In the genomic region with DNA sequence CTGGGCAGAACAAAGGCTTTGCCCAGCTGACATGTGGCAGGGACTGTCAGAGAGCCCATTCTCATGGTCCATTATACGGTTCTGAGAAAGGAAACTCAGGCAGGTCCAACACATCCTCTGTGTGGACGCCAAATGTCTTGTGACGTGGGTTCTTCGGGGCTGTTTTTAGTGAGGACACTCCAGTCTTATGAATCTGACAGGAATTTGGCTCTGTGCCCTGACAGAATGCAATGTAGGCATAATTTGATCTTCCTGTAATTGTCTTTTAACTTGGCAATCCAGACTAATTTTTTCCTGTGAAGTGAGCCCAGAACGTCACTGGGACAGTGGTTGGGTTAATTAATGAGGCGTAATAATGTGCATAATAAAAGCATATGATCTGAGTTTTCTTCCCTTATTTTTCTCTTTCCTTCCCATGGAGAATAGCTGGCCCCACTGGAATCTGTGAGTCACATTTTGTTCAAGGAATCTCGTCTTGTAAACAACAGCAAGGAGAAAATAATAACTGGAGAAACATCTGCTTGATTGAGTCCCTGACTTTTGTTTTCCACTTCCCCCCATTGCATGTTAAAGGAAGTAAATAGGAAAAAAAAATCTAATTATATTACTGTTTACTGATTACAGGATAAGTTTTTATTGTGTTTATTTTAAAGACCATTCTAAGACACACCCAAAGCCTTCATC, we compare ENCODE assay signal across 10 mouse cellular contexts.
A peak's percentile ranks its signal among the peaks of the same experiment; 100 is the strongest.
DNase-seq lines count a peak whose midpoint lies in the region; ATAC-seq and TF ChIP-seq lines count a peak whose summit lies in the region.
"Had no signal": no experiment of that assay in that cellular context is flagged by ENCODE, and none has a peak within 500 bp of the region (broad histone marks: within the 10 kb centered on the region; RNA-seq: fewer than 3 reads in every experiment).

No protein-coding gene starts in this region.

- no peak for TF ChIP-seq CTCF in liver, embryonic 14.5 days (IDR thresholded peaks at IDR 0.05; ENCODE audit: low read depth)

- H3K27ac ChIP-seq in liver, embryonic 14.5 days = no peak overlapping the region
- H3K27ac ChIP-seq in liver, embryonic 12.5 days = no peak overlapping the region

- DNase-seq in liver, embryonic 14.5 days (ENCODE audit: low read depth in 3 of 3, low spot score in 3 of 3) = no peak
- peak; percentile 8 for DNase-seq in brain, adult 2 months (ENCODE audit: low read depth, low spot score)
- DNase-seq in heart, postnatal 25 days (ENCODE audit: low spot score) = peak; percentile 41
- DNase-seq in lung, postnatal 10 days = peak; percentile 93
- DNase-seq in testis, postnatal 14 days (ENCODE audit: low spot score) = no peak
- no peak for DNase-seq in layer of hippocampus, adult 9-10 months (ENCODE audit: low spot score)

- ATAC-seq in liver, embryonic 14.5 days (ENCODE audit: insufficient read depth) = peak; percentile 21; the same call in 1 of the 2 replicates
- no peak for ATAC-seq in liver, embryonic 12.5 days
- ATAC-seq in granulocyte monocyte progenitor cell, adult 5-6 weeks (replicated peaks; ENCODE audit: poor library complexity, severe bottlenecking) = no peak
- ATAC-seq: Patski had no signal

- WGBS in liver, embryonic 14.5 days (ENCODE audit: insufficient replicate concordance) = 38% methylated on average over 7 of the region's 7 CpGs
- 53% methylated on average over 7 of the region's 7 CpGs for WGBS in liver, embryonic 12.5 days (ENCODE audit: insufficient replicate concordance)

- TF ChIP-seq EP300 in liver, embryonic 14.5 days (IDR thresholded peaks at IDR 0.05; ENCODE audit: low read depth) = no peak

- H3K4me1 ChIP-seq in liver, embryonic 14.5 days (replicated peaks; ENCODE audit: control insufficient read depth in 2 of 2, insufficient read depth in 2 of 2, low read length in 1 of 2) = no peaks in the 10 kb centered on the region
- no peaks in the 10 kb centered on the region for H3K4me1 ChIP-seq in liver, embryonic 12.5 days
- H3K4me1 ChIP-seq: megakaryocyte, embryonic 14.5 days had no signal

- no peak overlapping the region for H3K9ac ChIP-seq in liver, embryonic 14.5 days (replicated peaks)
- no peak overlapping the region for H3K9ac ChIP-seq in liver, embryonic 12.5 days

- no peak overlapping the region for H3K4me3 ChIP-seq in liver, embryonic 14.5 days (ENCODE audit: insufficient read depth in 1 of 2, low read depth in 2 of 2, low read length in 2 of 2)
- no peak overlapping the region for H3K4me3 ChIP-seq in liver, embryonic 12.5 days
- H3K4me3 ChIP-seq: megakaryocyte, embryonic 14.5 days had no signal

- intact Hi-C loops in heart, postnatal 25 days (cut with DNase I) = loop anchor here (5.0 kb wide), 1 partner anchor 147 kb away; no protein-coding TSS in a partner anchor

- no peaks in the 10 kb centered on the region for H3K36me3 ChIP-seq in liver, embryonic 14.5 days (replicated peaks; ENCODE audit: control insufficient read depth, insufficient read depth, low read depth)
- no peaks in the 10 kb centered on the region for H3K36me3 ChIP-seq in liver, embryonic 12.5 days

- no peak overlapping the region for H3K4me2 ChIP-seq in liver, embryonic 14.5 days (ENCODE audit: low read depth)
- H3K4me2 ChIP-seq in liver, embryonic 12.5 days = no peak overlapping the region

- H3K27me3 ChIP-seq in liver, embryonic 14.5 days (ENCODE audit: control insufficient read depth, insufficient read depth, low read length) = no peaks in the 10 kb centered on the region
- H3K27me3 ChIP-seq in liver, embryonic 12.5 days (replicated peaks) = no peaks in the 10 kb centered on the region

- no peaks in the 10 kb centered on the region for H3K9me3 ChIP-seq in liver, embryonic 14.5 days (ENCODE audit: control insufficient read depth, low read length)
- no peaks in the 10 kb centered on the region for H3K9me3 ChIP-seq in liver, embryonic 12.5 days (replicated peaks)
- H3K9me3 ChIP-seq: megakaryocyte, embryonic 14.5 days had no signal

Comparison
In these comparisons a context has a peak if more than half of its experiments do, and no peak if none do; other contexts are left out.
1. DNase-seq: peak in brain, adult 2 months (single experiment), heart, postnatal 25 days (single experiment) and lung, postnatal 10 days (single experiment); none in liver, embryonic 14.5 days (0 of 3), testis, postnatal 14 days (single experiment) and layer of hippocampus, adult 9-10 months (single experiment).